Mouse (Mus musculus) hindbrain, embryonic 10.5 days (tissue): ENCODE data around the gene Dock1. TPM values are rescaled to one million over a fixed set of nuclear protein-coding genes. Genes with fewer than 3 reads are reported as not detected.
A peak's percentile ranks its signal among the peaks of the same experiment; 100 is the strongest.

ENCODE experiments used
- DNase-seq: peaks from one replicate; pipeline ENCODE4 v3.0.0-alpha.2; 2017; ENCODE audit warnings: low spot score
- H3K27ac ChIP-seq: fragments of 300-500 bp; sonication (generic); 2 replicates; pipeline ENCODE4 v1.5.1; 2016; ENCODE audit warnings: mild to moderate bottlenecking, moderate library complexity
- H3K27me3 ChIP-seq: fragments of 300-500 bp; sonication (generic); 2 replicates; pipeline ENCODE4 v1.6.1; 2016; ENCODE audit warnings: mild to moderate bottlenecking; ENCODE audit not compliant: poor library complexity, insufficient read depth, severe bottlenecking
- H3K36me3 ChIP-seq: fragments of 300-500 bp; sonication (generic); 2 replicates; pipeline ENCODE4 v1.6.1; 2016; ENCODE audit warnings: mild to moderate bottlenecking, moderate library complexity
- H3K4me1 ChIP-seq: fragments of 300-500 bp; sonication (generic); replicated peaks from 2 replicates; pipeline ENCODE4 v1.6.1; 2016; ENCODE audit warnings: mild to moderate bottlenecking
- H3K4me3 ChIP-seq: fragments of 300-500 bp; sonication (generic); 2 replicates; pipeline ENCODE4 v1.5.1; 2016; ENCODE audit warnings: mild to moderate bottlenecking, moderate library complexity
- H3K9me3 ChIP-seq: fragments of 300-500 bp; sonication (generic); 2 replicates; pipeline ENCODE4 v1.6.1; 2016; ENCODE audit warnings: mild to moderate bottlenecking, moderate library complexity
- WGBS: fragments of 180-500 bp; shearing (Covaris S2); methylation state at CpG from one replicate; pipeline ENCODE4 v1.1.7; 2016; 5-methylcytosine and 5-hydroxymethylcytosine counted together
- polyA plus RNA-seq: library from polyadenylated mRNA; unstranded; fragments of >200 nt; fragmentation: Nextera tagmentation; extraction: Ambion mirVana; gene quantifications from 2 replicates; pipeline ENCODE4 v1.2.1, GENCODE M21; 2016

Dock1 gene
- 21.9 and 24.2 TPM in 2 replicates for polyA plus RNA-seq

DNA sequence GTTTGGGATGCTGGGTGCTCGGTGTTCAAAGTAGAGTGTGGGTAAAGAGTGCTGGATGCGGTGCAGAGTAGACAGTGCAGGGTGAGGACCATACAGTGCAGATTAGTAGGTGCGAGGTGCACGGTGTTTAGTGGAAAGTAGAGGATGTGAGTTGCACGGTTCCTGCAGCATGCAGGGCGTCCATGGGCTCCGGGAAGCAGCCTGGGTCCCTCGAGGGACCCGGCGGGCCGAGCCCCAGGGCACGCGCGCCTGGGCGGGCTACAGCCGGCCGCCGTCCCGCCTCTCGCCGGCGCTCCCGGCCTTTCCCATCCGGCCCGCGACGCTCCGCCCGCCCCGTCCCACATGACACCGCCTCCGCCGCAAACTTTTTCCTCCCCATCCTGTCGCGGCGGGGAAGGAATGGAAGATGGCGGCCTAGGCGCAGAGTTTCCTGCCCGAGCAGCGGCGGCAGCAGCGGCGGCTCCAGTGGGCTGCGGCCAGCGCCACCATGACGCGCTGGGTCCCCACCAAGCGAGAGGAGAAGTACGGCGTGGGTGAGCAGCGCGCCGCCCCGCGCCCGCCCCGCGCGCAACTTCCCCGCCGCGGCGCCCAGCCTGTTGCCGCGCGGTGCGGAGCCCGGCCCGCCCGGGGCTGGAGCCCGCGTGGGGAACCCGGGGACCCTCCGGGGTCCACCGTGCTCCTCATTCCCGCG, at the start of gene Dock1:
Dock1 (plus strand) TSS at position 343 of the 691 bp plus-strand sequence.
- H3K9me3 ChIP-seq: no peaks in the 10 kb centered on the region
- peaks cover 44% of the 10 kb centered on the region for H3K4me1 ChIP-seq
- peaks cover 33% of the 10 kb centered on the region for H3K27me3 ChIP-seq
- peak; percentile 76 for DNase-seq
- 2% methylated on average over 76 of the region's 77 CpGs for WGBS
- H3K4me3 ChIP-seq: peak within 1 kb of the TSS; percentile 71
- H3K36me3 ChIP-seq: no peaks in the 10 kb centered on the region
- H3K27ac ChIP-seq: peak within 1 kb of the TSS; percentile 94

DNA sequence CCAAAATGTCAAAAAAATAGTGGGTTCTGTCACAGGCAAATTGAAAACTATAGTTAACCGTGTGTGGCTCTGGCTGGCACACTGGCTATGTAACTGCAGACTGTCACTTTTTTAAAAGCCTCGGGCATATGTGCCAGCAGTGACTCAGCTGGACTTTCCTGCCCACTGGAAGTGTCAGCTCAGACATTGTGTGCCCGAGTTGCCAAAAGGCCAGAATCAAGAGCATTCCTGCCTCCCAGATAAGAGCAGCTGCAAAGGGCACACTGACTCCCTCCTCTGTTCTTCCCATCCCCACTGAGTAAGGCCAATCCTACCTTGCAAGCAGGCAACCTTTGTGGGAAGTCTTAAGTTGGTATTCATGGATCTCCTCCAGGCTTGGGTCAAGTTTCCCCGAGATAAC, 42.5 kb upstream of the Dock1 start:
- Histone ChIP-seq H3K9me3 (no peaks in the 10 kb centered on the region), H3K4me3 (no peak overlapping the region), H3K4me1 (no peaks in the 10 kb centered on the region), H3K27me3 (no peaks in the 10 kb centered on the region), H3K27ac (no peak overlapping the region), H3K36me3 (no peaks in the 10 kb centered on the region)
- no peak for DNase-seq
- WGBS: 85% methylated on average over 4 of the region's 4 CpGs

DNA sequence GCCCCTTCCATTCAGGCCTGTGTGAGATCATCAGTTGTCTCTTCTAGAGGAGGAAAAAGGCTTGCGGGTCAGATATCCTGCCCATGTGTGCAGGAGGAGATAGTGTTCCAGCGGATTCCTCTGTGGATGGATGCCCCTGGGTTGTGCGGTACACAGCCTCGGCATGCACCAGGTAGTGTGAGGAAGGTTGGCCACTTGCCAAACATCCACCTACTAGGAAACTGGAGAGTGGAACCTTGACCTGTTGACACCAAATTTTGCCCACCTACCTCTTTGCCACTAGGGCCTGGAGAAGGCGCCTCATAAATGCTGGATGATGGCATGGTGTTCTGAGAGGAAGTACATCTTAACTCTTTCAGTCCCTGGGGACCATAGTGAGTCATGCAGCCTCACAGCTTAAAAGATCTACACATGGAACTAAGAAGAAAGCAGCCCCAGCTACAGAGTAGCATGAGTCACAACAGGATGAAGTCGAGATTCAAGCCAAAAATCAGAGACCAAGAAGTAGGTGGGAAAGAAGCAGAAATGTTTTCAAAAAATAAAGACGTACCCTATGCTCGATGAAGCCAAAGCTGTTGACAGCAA, 20.1 kb upstream of the Dock1 start:
- H3K4me3 ChIP-seq: no peak overlapping the region
- H3K27ac ChIP-seq: no peak overlapping the region
- WGBS: 88% methylated on average over 8 of the region's 8 CpGs
- no peaks in the 10 kb centered on the region for H3K36me3 ChIP-seq
- H3K9me3 ChIP-seq: no peaks in the 10 kb centered on the region
- no peaks in the 10 kb centered on the region for H3K27me3 ChIP-seq
- no peak for DNase-seq
- H3K4me1 ChIP-seq: no peaks in the 10 kb centered on the region

DNA sequence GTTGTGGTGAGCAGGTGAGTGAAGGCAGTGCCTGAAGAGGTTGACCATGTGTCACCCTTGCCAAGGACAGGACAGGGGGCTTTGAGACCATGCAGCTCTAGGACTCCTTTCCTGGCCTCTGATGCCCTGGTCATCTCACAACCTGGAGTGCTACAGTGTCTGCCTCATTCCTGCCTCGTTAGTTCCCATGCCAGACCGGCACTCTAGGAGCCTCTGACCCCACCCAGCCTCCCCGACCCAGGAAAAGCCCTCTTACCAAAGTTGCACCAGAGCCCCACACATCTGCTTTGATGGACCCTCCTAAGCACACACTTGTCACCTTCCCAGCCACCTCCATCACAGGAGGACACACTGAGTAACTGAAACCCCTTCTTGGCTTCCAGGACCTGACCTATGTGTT, 19.4 kb upstream of the Dock1 start:
- WGBS: 86% methylated on average over 3 of the region's 3 CpGs
- DNase-seq: no peak

DNA sequence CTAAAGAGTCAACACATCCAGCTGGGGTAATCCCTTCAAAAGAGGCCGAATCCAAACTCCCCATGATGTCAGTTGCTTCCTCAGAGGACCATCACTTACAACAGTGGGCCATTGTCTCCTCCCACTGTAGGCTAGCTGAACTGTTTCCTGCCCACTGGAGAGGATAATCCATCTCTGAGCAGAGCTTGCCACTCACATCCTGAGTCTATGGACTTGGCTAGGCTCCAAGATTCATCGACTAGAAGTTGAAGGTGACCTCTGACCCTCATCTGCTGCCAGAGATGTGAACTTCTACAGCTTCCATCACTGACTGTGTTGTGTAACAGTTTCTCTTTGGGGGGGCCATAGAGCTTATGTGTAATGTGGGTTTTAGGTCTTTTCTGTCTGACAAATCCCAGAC, 7.2 kb upstream of the Dock1 start:
- Histone ChIP-seq H3K4me1 (no peaks in the 10 kb centered on the region), H3K27ac (no peak overlapping the region), H3K27me3 (peaks cover 3% of the 10 kb centered on the region; the same call in 1 of the 2 replicates), H3K9me3 (peaks cover 7% of the 10 kb centered on the region), H3K36me3 (no peaks in the 10 kb centered on the region), H3K4me3 (no peak overlapping the region)
- 34% methylated on average over 2 of the region's 2 CpGs for WGBS
- DNase-seq: no peak

More for the DNA sequence above, 19.4 kb upstream of the Dock1 start:
- H3K4me1 ChIP-seq: no peaks in the 10 kb centered on the region
- H3K4me3 ChIP-seq: no peak overlapping the region
- H3K27ac ChIP-seq: no peak overlapping the region
- H3K27me3 ChIP-seq: no peaks in the 10 kb centered on the region
- no peaks in the 10 kb centered on the region for H3K9me3 ChIP-seq
- no peaks in the 10 kb centered on the region for H3K36me3 ChIP-seq

DNA sequence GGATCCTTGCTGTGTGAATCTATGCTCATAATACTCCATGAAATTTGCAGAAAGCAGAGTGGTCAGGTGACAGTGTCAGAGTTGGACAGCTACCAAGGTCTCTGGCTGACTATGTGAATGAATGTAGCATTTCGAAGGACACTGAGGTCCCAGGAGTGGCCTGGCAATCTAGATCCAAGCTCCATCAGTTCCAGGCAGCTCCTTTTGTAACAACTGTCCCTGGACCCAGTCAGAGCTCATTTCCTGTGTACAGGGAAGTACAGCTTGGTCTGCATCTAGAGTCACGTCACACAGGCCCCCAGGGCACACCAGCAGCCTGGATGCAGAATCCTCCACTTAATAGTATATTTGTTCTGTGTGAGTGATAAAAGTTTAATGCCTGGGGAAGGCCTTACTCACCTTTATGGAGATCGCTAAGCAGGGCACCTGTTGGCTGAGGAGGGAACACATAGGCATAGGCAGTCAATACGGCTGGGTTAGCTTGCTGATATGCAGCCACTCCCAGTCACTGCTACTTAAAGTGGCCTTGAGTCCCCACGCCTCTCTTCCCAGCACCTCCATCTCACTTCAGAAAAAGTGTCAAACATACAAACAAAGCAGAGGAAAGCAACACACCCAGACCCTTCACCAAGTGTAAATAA, 4.7 kb upstream of the Dock1 start:
- no peak overlapping the region for H3K4me3 ChIP-seq
- WGBS: 83% methylated on average over 5 of the region's 5 CpGs
- peaks cover 23% of the 10 kb centered on the region for H3K27me3 ChIP-seq
- no peak overlapping the region for H3K27ac ChIP-seq
- H3K36me3 ChIP-seq: no peaks in the 10 kb centered on the region
- H3K9me3 ChIP-seq: no peaks in the 10 kb centered on the region
- H3K4me1 ChIP-seq: peaks cover 12% of the 10 kb centered on the region
- no peak for DNase-seq

DNA sequence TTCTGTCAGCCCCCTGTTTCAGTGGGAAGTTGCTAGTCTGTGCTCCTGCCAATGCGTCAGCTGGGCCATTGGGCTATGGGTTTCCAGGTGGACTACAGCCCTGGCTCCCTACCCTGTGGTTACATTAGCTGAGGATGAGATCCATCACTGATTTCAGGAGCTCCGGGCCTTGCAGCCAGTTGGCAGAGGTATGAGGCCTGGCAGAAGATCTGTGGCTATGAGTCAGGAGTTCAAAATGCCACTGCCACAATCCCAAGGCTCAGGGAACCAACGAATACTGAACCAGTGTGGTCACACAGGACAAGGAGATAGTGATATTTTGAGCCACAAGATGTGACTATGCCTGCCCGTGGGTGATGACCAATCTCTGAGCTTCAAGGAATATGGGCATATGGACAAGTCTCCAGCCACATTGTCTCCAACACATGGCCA, 3.2 kb upstream of the Dock1 start:
- WGBS: 89% methylated on average over 4 of the region's 4 CpGs
- Histone ChIP-seq H3K36me3 (no peaks in the 10 kb centered on the region), H3K27me3 (peaks cover 33% of the 10 kb centered on the region), H3K27ac (no peak overlapping the region), H3K4me1 (peaks cover 27% of the 10 kb centered on the region), H3K4me3 (no peak overlapping the region), H3K9me3 (no peaks in the 10 kb centered on the region)
- DNase-seq: no peak

DNA sequence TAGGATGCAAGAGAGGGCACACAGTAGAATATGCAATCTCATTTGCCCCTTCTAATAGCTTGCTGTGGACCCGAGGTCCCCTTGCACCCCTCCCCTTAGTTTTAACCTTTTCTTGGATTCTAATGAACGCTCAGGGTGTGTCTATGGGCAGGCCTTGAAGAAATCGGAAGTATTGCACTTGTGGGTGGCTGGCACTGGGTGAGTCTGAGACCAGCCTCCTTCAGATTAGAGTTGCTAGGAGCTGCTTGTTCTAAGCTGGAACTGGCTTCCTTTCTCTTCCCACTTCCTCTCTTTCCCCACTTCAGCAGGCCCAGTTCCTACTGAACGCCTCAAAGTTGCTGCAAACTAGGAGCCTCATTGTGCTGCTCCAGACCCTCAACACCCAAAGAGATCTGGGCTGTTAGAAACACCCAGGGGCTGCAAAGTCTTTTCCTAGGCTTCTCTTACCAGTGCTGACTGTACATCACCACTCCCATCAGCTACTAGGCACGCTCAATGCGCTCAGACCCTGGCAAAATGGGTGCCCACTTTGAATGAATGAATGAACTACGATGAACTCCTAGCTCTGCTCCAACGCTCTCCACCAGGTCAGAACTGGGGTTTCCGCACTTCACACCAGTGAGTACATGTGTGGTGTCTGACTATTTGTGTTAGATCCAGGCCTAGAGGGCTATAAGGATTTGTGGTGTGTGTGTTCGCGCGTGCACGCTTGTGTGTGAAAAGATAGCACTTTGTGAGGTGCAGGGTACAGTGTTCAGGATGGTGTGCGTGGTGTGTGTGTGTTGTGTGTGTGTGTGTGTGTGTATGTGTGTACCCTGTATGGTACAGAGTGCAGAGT, 761 bp upstream of the Dock1 start:
- Histone ChIP-seq H3K27ac (peak overlapping the region; percentile 94), H3K27me3 (peaks cover 33% of the 10 kb centered on the region), H3K4me3 (peak overlapping the region; percentile 71), H3K4me1 (peaks cover 44% of the 10 kb centered on the region), H3K9me3 (no peaks in the 10 kb centered on the region), H3K36me3 (no peaks in the 10 kb centered on the region)
- 91% methylated on average over 14 of the region's 14 CpGs for WGBS
- no peak for DNase-seq

DNA sequence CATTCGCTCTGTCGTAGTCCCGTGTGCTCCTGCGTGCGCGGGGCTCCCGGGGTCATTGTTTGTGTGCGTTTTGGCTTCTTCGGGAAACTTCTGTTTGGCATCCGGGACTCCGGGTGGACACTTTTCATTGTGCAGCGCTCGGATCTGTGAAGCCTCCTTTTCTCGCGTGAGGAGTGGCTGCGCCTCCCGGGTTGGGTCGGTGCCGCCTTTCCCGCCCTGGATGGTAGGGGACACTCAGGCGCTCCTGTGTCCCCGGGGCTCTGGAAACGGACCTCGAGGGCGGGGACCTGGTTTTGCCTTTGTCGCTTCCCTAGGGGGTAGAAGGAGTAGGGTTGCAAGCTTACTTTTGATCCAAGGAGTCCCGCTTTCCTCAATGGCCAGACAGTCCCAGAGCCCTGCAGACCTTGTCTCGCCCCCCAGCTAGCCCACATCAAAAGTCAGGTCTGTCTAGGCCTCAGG, 578 bp downstream of the Dock1 start:
- H3K9me3 ChIP-seq: no peaks in the 10 kb centered on the region
- 2% methylated on average over 28 of the region's 28 CpGs for WGBS
- H3K27me3 ChIP-seq: peaks cover 33% of the 10 kb centered on the region
- H3K4me3 ChIP-seq: peak overlapping the region; percentile 71
- peaks cover 44% of the 10 kb centered on the region for H3K4me1 ChIP-seq
- H3K27ac ChIP-seq: peak overlapping the region; percentile 94
- DNase-seq: peak; percentile 62
- H3K36me3 ChIP-seq: no peaks in the 10 kb centered on the region

DNA sequence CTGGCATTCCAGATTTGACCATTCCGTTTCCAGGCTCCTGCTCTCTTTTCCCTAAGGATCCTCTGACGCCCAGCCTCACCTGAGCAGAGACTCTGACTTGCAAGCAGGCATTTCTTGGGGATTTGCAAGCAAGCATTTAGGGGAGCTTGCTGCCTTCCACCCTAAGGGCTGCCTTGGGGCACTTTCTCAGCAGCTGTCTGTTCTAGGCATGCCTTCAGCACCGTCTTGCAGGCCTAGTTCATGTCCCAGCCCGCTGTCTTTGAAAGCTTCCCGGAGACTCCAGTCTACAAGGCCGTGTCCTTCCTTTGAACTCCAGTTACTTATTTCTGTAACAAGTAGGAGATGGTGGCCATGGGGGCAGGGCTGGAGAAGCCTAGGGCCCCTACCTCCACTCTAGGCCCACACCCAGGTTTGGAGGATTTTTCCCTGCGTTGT, 1.0 kb downstream of the Dock1 start:
- peak overlapping the region; percentile 71 for H3K4me3 ChIP-seq
- peaks cover 45% of the 10 kb centered on the region for H3K4me1 ChIP-seq
- DNase-seq: peak; percentile 52
- 35% methylated on average over 7 of the region's 7 CpGs for WGBS
- H3K9me3 ChIP-seq: no peaks in the 10 kb centered on the region
- H3K36me3 ChIP-seq: no peaks in the 10 kb centered on the region
- H3K27me3 ChIP-seq: peaks cover 33% of the 10 kb centered on the region
- peak overlapping the region; percentile 94 for H3K27ac ChIP-seq

DNA sequence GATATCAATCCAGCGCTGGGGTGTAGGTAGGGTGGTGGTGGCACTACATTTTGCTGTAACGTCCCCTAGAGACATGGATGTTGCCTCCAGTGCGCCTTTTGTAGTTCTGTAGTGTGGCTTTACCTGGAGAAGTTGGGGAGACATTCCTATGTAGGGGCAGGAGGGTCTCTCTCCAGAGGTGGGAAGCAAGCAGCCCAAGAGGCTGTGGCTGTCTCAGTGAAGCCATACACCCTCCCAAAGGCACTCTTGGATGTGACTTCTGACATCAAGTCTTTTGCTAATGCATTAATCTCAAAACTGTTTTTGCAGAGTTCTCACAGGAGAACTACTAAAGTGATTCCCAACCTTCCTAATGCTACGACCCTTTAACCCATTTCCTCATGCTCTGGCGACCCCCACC, 2.7 kb downstream of the Dock1 start:
- Histone ChIP-seq H3K36me3 (no peaks in the 10 kb centered on the region), H3K4me3 (no peak overlapping the region), H3K9me3 (no peaks in the 10 kb centered on the region), H3K4me1 (peaks cover 60% of the 10 kb centered on the region), H3K27ac (no peak overlapping the region), H3K27me3 (peaks cover 31% of the 10 kb centered on the region)
- WGBS: 87% methylated on average over 5 of the region's 5 CpGs
- no peak for DNase-seq

DNA sequence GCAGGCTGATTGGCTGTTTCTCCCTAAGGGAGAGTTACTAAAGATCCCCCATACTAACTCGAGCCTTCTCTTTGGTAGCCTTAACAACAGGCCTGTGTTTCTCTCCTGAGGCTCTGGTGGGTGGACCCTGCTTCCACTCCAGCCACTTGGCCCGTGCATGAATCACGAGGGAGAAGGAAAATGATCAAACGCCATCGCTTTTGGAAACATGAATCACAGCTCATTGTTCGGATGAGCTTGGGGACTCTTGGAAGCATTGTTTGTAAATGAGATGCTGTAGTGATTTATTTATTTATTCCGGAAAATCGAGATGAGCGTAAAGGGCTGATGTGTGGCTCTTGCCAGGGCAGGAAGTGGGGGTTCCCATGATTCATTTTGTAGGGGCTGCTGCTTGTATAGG, 3.5 kb downstream of the Dock1 start:
- H3K36me3 ChIP-seq: no peaks in the 10 kb centered on the region
- H3K4me3 ChIP-seq: no peak overlapping the region
- peaks cover 68% of the 10 kb centered on the region for H3K4me1 ChIP-seq
- H3K9me3 ChIP-seq: no peaks in the 10 kb centered on the region
- 82% methylated on average over 9 of the region's 9 CpGs for WGBS
- DNase-seq: no peak
- peaks cover 23% of the 10 kb centered on the region for H3K27me3 ChIP-seq
- no peak overlapping the region for H3K27ac ChIP-seq
